ENCODE assay signal across 8 mouse cellular contexts in genomic region chr11:80208860-80209800, GRCm38 (mm10). TPM values are rescaled to one million over a fixed set of nuclear protein-coding genes. Genes with fewer than 3 reads are reported as not detected.
DNase-seq lines count a peak whose midpoint lies in the region; ATAC-seq and TF ChIP-seq lines count a peak whose summit lies in the region.

Rhot1 (plus strand) TSS chr11:80209019.

- H3K4me2 ChIP-seq in forebrain, postnatal 0 days (ENCODE audit: low read depth), result peak within 1 kb of the TSS; percentile 63
- H3K4me2 ChIP-seq in lung, embryonic 15.5 days, result peak within 1 kb of the TSS; percentile 65

- H3K27ac ChIP-seq in forebrain, postnatal 0 days (ENCODE audit: low read depth, low read length), result peak within 1 kb of the TSS; percentile 91
- H3K27ac ChIP-seq in lung, embryonic 15.5 days, result peak within 1 kb of the TSS; percentile 95

- WGBS in forebrain, postnatal 0 days, result 2% methylated on average over 78 of the region's 78 CpGs
- under 1% methylated on average over 74 of the region's 78 CpGs for WGBS in lung, embryonic 15.5 days

- H3K4me1 ChIP-seq in G1E (ENCODE audit: insufficient read depth, low read depth, low read length), result peaks cover 15% of the 10 kb centered on the region
- H3K4me1 ChIP-seq in forebrain, postnatal 0 days (ENCODE audit: insufficient read depth), result peaks cover 10% of the 10 kb centered on the region; the same call in 1 of the 2 replicates
- peaks cover 9% of the 10 kb centered on the region for H3K4me1 ChIP-seq in lung, embryonic 15.5 days

- peak within 1 kb of the TSS; percentile 99 for H3K4me3 ChIP-seq in G1E (ENCODE audit: low read depth, low read length)
- H3K4me3 ChIP-seq in forebrain, postnatal 0 days (ENCODE audit: low read depth, low read length), result peak within 1 kb of the TSS; percentile 89
- peak within 1 kb of the TSS; percentile 89 for H3K4me3 ChIP-seq in lung, embryonic 15.5 days

- peak; percentile 59 for TF ChIP-seq CTCF in G1E (IDR thresholded peaks at IDR 0.05; ENCODE audit: low read depth, low read length)
- peak; percentile 98 for TF ChIP-seq CTCF in forebrain, postnatal 0 days (IDR thresholded peaks at IDR 0.05; ENCODE audit: low read depth)

- peak within 1 kb of the TSS; percentile 92 for H3K9ac ChIP-seq in forebrain, postnatal 0 days
- H3K9ac ChIP-seq in lung, embryonic 15.5 days, result peak within 1 kb of the TSS; percentile 95

- no peaks in the 10 kb centered on the region for H3K9me3 ChIP-seq in G1E (replicated peaks)
- no peaks in the 10 kb centered on the region for H3K9me3 ChIP-seq in forebrain, postnatal 0 days (ENCODE audit: low read length)
- no peaks in the 10 kb centered on the region for H3K9me3 ChIP-seq in lung, embryonic 15.5 days

- DNase-seq in G1E (ENCODE audit: low spot score), result peak; percentile 91
- DNase-seq in cerebellum, adult 18-20 months, result peak; percentile 93 to 99
- peak; percentile 97 for DNase-seq in forebrain, postnatal 0 days
- peak; percentile 98 for DNase-seq in heart, postnatal 4 days
- peak; percentile 89 to 96 for DNase-seq in layer of hippocampus, adult 8-10 months (ENCODE audit: low spot score in 2 of 2)
- peak; percentile 92 for DNase-seq in ovary, adult 18-20 months (ENCODE audit: low spot score)
- DNase-seq in thymus, postnatal 0 days (ENCODE audit: low spot score), result peak; percentile 96

- H3K27me3 ChIP-seq in G1E (ENCODE audit: insufficient read depth, low read length), result peaks cover 7% of the 10 kb centered on the region
- no peaks in the 10 kb centered on the region for H3K27me3 ChIP-seq in forebrain, postnatal 0 days (ENCODE audit: insufficient read depth, low read length)
- no peaks in the 10 kb centered on the region for H3K27me3 ChIP-seq in lung, embryonic 15.5 days

- peaks cover 27% of the 10 kb centered on the region for H3K36me3 ChIP-seq in G1E (replicated peaks)
- 0 out of 2 replicates have a peak, but pooled peaks cover under 1% of the 10 kb centered on the region for H3K36me3 ChIP-seq in forebrain, postnatal 0 days (ENCODE audit: insufficient read depth)
- H3K36me3 ChIP-seq in lung, embryonic 15.5 days, result peaks cover 8% of the 10 kb centered on the region; the same call in 1 of the 2 replicates

- ATAC-seq in G1E (ENCODE audit: extremely low read depth, insufficient number of reproducible peaks, low FRiP score, poor library complexity, severe bottlenecking), result peak; percentile 71
- peak; percentile 98 for ATAC-seq in forebrain, postnatal 0 days
- ATAC-seq in lung, embryonic 15.5 days (ENCODE audit: borderline replicate concordance, extremely low read depth, low FRiP score, low TSS enrichment), result peak; percentile 92

RNA-seq across cellular contexts. Expression of gene Rhot1, which starts in this region (rescaled TPM):
- total RNA-seq in G1E (2014; fragmentation: Nextera tagmentation), result 80.3 and 87.3 TPM in 2 replicates
- total RNA-seq in G1E (2017), result 56.4 and 64.8 TPM in 2 replicates
- polyA plus RNA-seq in G1E (2012), result 5.1 and 5.3 TPM in 2 replicates
- total RNA-seq in forebrain, postnatal 0 days (2014; rRNA removed), result 69.5 and 79.1 TPM in 2 replicates
- polyA plus RNA-seq in forebrain, postnatal 0 days (2015; fragmentation: Nextera tagmentation; extraction: Ambion mirVana), result 56.0 and 61.0 TPM in 2 replicates
- total RNA-seq in heart, postnatal 4 days (2021), result 10 to 100 TPM; 62.6 to 63.8 TPM
- 10 to 100 TPM; 61.3 to 76.0 (median 67.7) TPM for total RNA-seq in layer of hippocampus, adult 8-10 months (2022)
- 51.6 and 54.1 TPM in 2 replicates for polyA plus RNA-seq in lung, embryonic 15.5 days (2015; fragmentation: Nextera tagmentation; extraction: Ambion mirVana)
- 40.3 and 42.8 TPM in 2 replicates for polyA plus RNA-seq in thymus, postnatal 0 days (2015; fragmentation: Nextera tagmentation; extraction: Ambion mirVana)

Comparison
In these comparisons a context has a peak if more than half of its experiments do, and no peak if none do; other contexts are left out.
1. Peak in every context shown above with its lines: DNase-seq, ATAC-seq, H3K4me3 ChIP-seq and H3K27ac ChIP-seq.